Mouse (Mus musculus) retina, postnatal 1 day (tissue): ENCODE results near the gene Arhgef19.

Experiments used
- DNase-seq: peaks from one replicate; pipeline ENCODE4 v3.0.0-alpha.2; 2012

Arhgef19 gene

GRCm38 (mm10) chr4:141286860-141287517 lies 47.7 kb downstream of the Arhgef19 start:
- no peak for DNase-seq

- no peak for DNase-seq
These were observed 48.3 kb downstream of the Arhgef19 start for GRCm38 (mm10) chr4:141287518-141288004.

DNA sequence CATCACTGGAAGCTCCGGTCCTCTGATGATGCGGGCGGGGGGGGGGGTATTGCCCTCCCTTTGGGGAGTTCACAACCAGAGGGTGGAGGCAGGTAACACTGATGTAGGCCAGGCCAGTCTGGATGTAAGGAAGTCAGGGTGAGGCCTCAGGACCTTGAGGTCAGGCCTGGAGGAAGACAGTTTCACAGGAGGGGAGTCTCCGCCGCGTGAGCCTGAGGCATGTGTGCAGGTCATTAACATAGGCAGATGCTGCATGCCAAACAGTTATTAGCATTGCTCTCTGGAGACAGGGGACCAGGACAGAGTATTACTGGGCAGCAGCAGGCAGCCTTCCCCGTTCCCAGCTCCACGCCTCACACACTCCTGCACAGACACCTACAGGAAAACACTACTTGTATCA lies 48.9 kb downstream of the Arhgef19 start:
- DNase-seq, result no peak

DNA sequence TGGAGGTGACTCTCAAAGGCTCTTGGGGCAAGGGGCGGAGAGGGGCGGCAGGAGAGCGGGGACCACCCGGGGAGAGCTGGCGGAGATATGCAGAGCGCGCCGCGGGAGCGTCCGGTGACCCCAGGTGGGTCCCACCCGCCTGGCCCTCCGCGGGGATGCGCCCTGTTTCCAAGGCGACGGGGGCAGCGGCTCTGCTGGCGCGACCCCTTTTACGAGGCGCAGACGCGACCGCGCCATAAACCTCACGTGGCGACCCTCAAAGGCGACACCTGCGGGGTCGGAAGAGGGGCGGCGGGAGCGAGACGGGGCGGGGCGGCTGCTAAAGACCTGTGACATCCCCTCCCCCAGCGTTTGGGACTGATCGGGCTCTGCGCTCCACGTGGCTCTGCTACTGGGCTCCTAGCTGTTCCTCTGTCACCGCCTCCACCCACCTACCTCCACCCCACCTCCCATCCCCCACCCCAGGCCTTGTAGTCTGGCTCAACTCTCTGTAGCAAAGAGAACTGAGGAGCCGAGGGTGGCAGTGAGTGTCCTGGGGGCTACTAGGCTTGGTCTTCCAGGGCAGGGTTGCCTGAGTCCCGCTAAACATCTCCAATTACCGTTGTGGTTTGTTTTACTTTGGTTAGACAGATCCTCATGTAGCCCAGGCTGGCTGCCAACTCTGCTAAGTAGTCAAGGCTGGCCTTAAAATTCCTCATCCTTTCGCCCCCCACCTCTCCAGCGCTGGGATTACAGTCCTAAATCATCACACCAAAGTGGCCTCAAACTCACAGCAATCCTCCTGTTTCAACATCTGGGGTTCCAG lies 52.5 kb downstream of the Arhgef19 start:
- DNase-seq, result peak; percentile 72

- peak; percentile 60 for DNase-seq
These were observed 56.5 kb downstream of the Arhgef19 start for GRCm38 (mm10) chr4:141295774-141296186.

DNA sequence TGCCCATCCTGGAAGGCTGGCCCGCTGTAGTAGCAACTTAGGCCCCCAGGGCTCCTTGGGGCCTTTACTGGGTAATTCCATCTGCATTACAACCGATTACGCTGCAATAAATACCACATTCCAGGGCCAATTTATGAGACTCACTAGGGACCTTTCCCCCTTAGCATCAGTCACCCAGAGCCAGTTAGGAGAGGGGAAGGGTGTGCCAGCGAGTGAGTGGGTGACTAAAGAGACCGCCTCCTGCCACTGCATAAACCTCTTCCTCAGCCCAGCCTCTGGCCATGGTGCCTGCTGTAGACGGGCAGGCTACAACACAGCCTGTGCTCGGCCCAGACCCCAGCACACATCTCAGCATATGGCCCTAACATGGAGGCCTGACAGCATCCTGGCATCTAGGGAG lies 58.6 kb downstream of the Arhgef19 start:
- DNase-seq, result no peak

GRCm38 (mm10) chr4:141299356-141299755 lies 60.1 kb downstream of the Arhgef19 start:
- no peak for DNase-seq

DNA sequence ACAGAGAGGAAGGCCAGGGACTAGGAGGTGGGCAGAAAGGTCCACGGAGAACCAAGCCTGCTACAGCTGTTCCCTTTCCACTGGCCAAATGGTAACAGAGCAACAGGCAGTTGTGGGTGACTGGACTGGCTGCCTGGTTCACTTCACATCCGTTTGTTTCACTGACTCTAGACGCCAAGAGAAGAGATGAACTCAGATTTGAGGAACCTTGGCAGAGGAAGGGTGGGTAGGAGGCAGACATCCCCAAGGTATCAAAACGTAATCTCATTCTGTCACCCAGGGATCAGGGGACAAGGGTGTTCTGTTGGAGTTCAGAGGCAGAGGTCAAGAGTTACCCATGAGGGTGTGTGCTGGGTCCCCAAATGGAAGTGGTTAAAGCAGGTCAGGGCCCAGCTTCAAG lies 60.9 kb downstream of the Arhgef19 start:
- no peak for DNase-seq

GRCm38 (mm10) chr4:141301116-141301553 lies 61.8 kb downstream of the Arhgef19 start, which contains the start of gene Epha2:
TSS of gene Epha2 (plus strand) at chr4:141301240.
- peak; percentile 95 for DNase-seq

GRCm38 (mm10) chr4:141301591-141302427 lies 62.5 kb downstream of the Arhgef19 start:
- DNase-seq, result no peak

GRCm38 (mm10) chr4:141302428-141303401 lies 63.4 kb downstream of the Arhgef19 start:
- DNase-seq, result peak; percentile 56

- no peak for DNase-seq
These were observed 64.3 kb downstream of the Arhgef19 start for GRCm38 (mm10) chr4:141303402-141304222.

DNA sequence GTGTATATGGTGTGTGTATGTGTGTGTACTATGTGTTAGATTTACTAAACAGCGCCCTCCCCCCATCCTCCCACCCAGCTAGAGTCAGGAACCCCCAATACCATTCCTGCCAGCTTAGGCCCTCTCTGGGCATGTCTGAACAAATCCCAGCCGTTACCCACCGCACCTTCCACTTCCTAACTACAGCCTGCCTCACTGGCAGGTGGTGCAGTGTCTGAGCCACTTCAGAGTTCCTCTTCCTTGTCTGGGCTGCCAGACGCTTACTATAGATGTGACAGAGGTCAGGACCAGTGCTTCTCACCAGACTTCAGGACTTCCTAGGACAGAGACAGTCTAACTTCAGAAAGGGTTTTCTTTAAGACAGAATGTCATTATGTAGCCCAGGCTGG lies 64.9 kb downstream of the Arhgef19 start:
- DNase-seq, result no peak

- DNase-seq, result peak; percentile 94
These were observed 66.8 kb downstream of the Arhgef19 start for GRCm38 (mm10) chr4:141306057-141306456.
